Mouse (Mus musculus): ENCODE data around the gene Akap12.

DNA sequence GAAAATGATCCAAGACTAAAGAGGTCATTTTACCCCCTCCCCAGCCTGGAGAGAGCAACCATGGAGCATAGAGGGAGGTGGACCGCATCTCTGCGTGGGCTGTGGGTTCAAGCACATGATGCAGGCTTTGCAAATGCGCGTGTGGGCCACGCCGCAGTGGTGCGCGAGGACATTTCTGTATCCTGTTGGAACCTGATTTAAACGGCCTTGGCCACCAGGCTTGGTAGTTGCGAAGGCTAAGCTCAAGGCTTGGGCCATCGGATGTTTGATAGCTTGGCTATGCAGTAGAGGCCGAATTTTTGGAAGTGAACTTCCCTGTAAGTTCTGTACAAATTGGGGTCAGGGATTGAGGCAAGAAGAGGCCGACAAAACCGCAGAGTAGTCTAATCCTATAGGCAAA is 81.4 kb downstream of the Akap12 start:
- TF ChIP-seq CTCF (IDR thresholded peaks at IDR 0.05; ENCODE audit: low read depth, low read length), result no peak
- TF ChIP-seq POLR2A (IDR thresholded peaks at IDR 0.05; ENCODE audit: borderline replicate concordance, low read depth, low read length), result no peak

All from bone marrow macrophage, adult 2 months (primary cell).